Mouse (Mus musculus) embryonic facial prominence, embryonic 14.5 days (tissue): ENCODE results near the gene Gpr156. TPM values are rescaled to one million over a fixed set of nuclear protein-coding genes. Genes with fewer than 3 reads are reported as not detected.

Experiments used
- ATAC-seq: fragments of 200-750 bp; cut with Nextera tagmentation; 2 replicates; pipeline ENCODE4 v1.8.0; 2017; ENCODE audit warnings: low read depth, moderate number of reproducible peaks, moderate TSS enrichment
- DNase-seq: peaks from one replicate; pipeline ENCODE4 v3.0.0-alpha.2; 2015; ENCODE audit warnings: low spot score
- H3K27ac ChIP-seq: fragments of 300-500 bp; sonication (generic); replicated peaks from 2 replicates; pipeline ENCODE4 v1.5.1; 2014; ENCODE audit warnings: low read depth, mild to moderate bottlenecking, low read length, moderate library complexity
- H3K27me3 ChIP-seq: fragments of 300-500 bp; sonication (generic); replicated peaks from 2 replicates; pipeline ENCODE4 v1.6.1; 2014; ENCODE audit warnings: low read length; ENCODE audit not compliant: control insufficient read depth, insufficient read depth
- H3K36me3 ChIP-seq: fragments of 300-500 bp; sonication (generic); 2 replicates; pipeline ENCODE4 v1.6.1; 2014; ENCODE audit warnings: low read length, mixed read lengths; ENCODE audit not compliant: control insufficient read depth, insufficient read depth
- H3K4me1 ChIP-seq: fragments of 300-500 bp; sonication (generic); 2 replicates; pipeline ENCODE4 v1.6.1; 2014; ENCODE audit warnings: antibody characterized with exemption, low read length; ENCODE audit not compliant: control insufficient read depth, insufficient read depth
- H3K4me2 ChIP-seq: fragments of 300-500 bp; sonication (generic); 2 replicates; pipeline ENCODE4 v1.6.1; 2014; ENCODE audit warnings: low read depth, mild to moderate bottlenecking, low read length, moderate library complexity, mixed read lengths
- H3K4me3 ChIP-seq: fragments of 300-500 bp; sonication (generic); 2 replicates; pipeline ENCODE4 v1.5.1; 2014; ENCODE audit warnings: low read depth, mild to moderate bottlenecking, low read length
- H3K9ac ChIP-seq: fragments of 300-500 bp; sonication (generic); 2 replicates; pipeline ENCODE4 v1.6.1; 2014; ENCODE audit warnings: low read depth, mild to moderate bottlenecking, low read length, moderate library complexity, mixed read lengths
- H3K9me3 ChIP-seq: fragments of 300-500 bp; sonication (generic); 2 replicates; pipeline ENCODE4 v1.6.1; 2016; ENCODE audit warnings: low read length; ENCODE audit not compliant: control insufficient read depth
- WGBS: fragments of 180-500 bp; shearing (Covaris S2); extraction: QIAGEN DNeasy Blood & Tissue Kit; methylation state at CpG from one replicate; pipeline ENCODE4 v1.1.7; 2014; 5-methylcytosine and 5-hydroxymethylcytosine counted together
- polyA plus RNA-seq: library from polyadenylated mRNA; unstranded; fragments of >200 nt; fragmentation: Nextera tagmentation; extraction: Ambion mirVana; gene quantifications from 2 replicates; pipeline ENCODE4 v1.2.1, GENCODE M21; 2014

Gpr156 gene
- polyA plus RNA-seq, 1 experiment from 2014 or later: 0.77 TPM

- no peak for DNase-seq
- Histone ChIP-seq H3K9me3 (no peaks in the 10 kb centered on the region), H3K9ac (no peak overlapping the region), H3K4me3 (no peak overlapping the region), H3K27me3 (no peaks in the 10 kb centered on the region), H3K4me2 (no peak overlapping the region), H3K4me1 (peaks cover 3% of the 10 kb centered on the region; the same call in 1 of the 2 replicates), H3K36me3 (no peaks in the 10 kb centered on the region), H3K27ac (no peak overlapping the region)
- ATAC-seq: no peak
- 45% methylated on average over 11 of the region's 11 CpGs for WGBS
These were observed 15.0 kb upstream of the Gpr156 start for GRCm38 (mm10) chr16:37901318-37901717.

- peaks cover 1% of the 10 kb centered on the region; the same call in 1 of the 2 replicates for H3K9me3 ChIP-seq
- no peak for ATAC-seq
- WGBS: 100% methylated on average over 3 of the region's 3 CpGs
These were observed 9.8 kb upstream of the Gpr156 start for GRCm38 (mm10) chr16:37906456-37906855.

GRCm38 (mm10) chr16:37911086-37911485 lies 5.2 kb upstream of the Gpr156 start:
- H3K4me1 ChIP-seq: no peaks in the 10 kb centered on the region
- no peak overlapping the region for H3K9ac ChIP-seq
- ATAC-seq (no peak), DNase-seq (no peak)
- H3K36me3 ChIP-seq: no peaks in the 10 kb centered on the region
- H3K27ac ChIP-seq: no peak overlapping the region
- peaks cover 8% of the 10 kb centered on the region for H3K27me3 ChIP-seq
- no peak overlapping the region for H3K4me3 ChIP-seq
- WGBS: 80% methylated on average over 1 of the region's 1 CpGs
- H3K9me3 ChIP-seq: peaks cover 4% of the 10 kb centered on the region; the same call in 1 of the 2 replicates
- H3K4me2 ChIP-seq: no peak overlapping the region

More at GRCm38 (mm10) chr16:37906456-37906855, 9.8 kb upstream of the Gpr156 start:
- Histone ChIP-seq H3K9ac (no peak overlapping the region), H3K4me1 (no peaks in the 10 kb centered on the region), H3K36me3 (no peaks in the 10 kb centered on the region), H3K27ac (no peak overlapping the region), H3K4me3 (no peak overlapping the region), H3K4me2 (no peak overlapping the region), H3K27me3 (no peaks in the 10 kb centered on the region)
- no peak for DNase-seq

GRCm38 (mm10) chr16:37916818-37917201 lies 514 bp downstream of the Gpr156 start:
- Histone ChIP-seq H3K9ac (peak overlapping the region; percentile 67; the same call in 1 of the 2 replicates), H3K27ac (no peak overlapping the region)

GRCm38 (mm10) chr16:37919000-37919399 lies 2.7 kb downstream of the Gpr156 start:
- Histone ChIP-seq H3K4me3 (no peak overlapping the region), H3K27me3 (peaks cover 17% of the 10 kb centered on the region), H3K4me2 (no peak overlapping the region), H3K27ac (no peak overlapping the region), H3K9ac (no peak overlapping the region), H3K4me1 (0 out of 2 replicates have a peak, but pooled peaks cover 7% of the 10 kb centered on the region), H3K9me3 (no peaks in the 10 kb centered on the region), H3K36me3 (no peaks in the 10 kb centered on the region)
- 87% methylated on average over 6 of the region's 6 CpGs for WGBS
- ATAC-seq: no peak
- no peak for DNase-seq

More at GRCm38 (mm10) chr16:37916818-37917201, 514 bp downstream of the Gpr156 start:
- 0 out of 2 replicates have a peak, but pooled peaks cover 7% of the 10 kb centered on the region for H3K4me1 ChIP-seq
- H3K4me3 ChIP-seq: peak overlapping the region; percentile 57
- peaks cover 17% of the 10 kb centered on the region for H3K27me3 ChIP-seq
- H3K4me2 ChIP-seq: peak overlapping the region; percentile 98
- ATAC-seq (no peak; the same call in 1 of the 2 replicates), DNase-seq (no peak)
- 15% methylated on average over 7 of the region's 7 CpGs for WGBS
- no peaks in the 10 kb centered on the region for H3K9me3 ChIP-seq
- no peaks in the 10 kb centered on the region for H3K36me3 ChIP-seq

GRCm38 (mm10) chr16:37920842-37921409 lies 4.6 kb downstream of the Gpr156 start:
- no peak overlapping the region for H3K4me2 ChIP-seq
- ATAC-seq: no peak
- no peak overlapping the region for H3K4me3 ChIP-seq
- H3K9ac ChIP-seq: no peak overlapping the region
- no peaks in the 10 kb centered on the region for H3K9me3 ChIP-seq
- H3K36me3 ChIP-seq: no peaks in the 10 kb centered on the region
- H3K4me1 ChIP-seq: peaks cover 9% of the 10 kb centered on the region; the same call in 1 of the 2 replicates
- H3K27ac ChIP-seq: no peak overlapping the region
- DNase-seq: no peak
- peaks cover 11% of the 10 kb centered on the region; the same call in 1 of the 2 replicates for H3K27me3 ChIP-seq
- 60% methylated on average over 8 of the region's 8 CpGs for WGBS

GRCm38 (mm10) chr16:37926087-37926486 lies 9.8 kb downstream of the Gpr156 start:
- WGBS: 21% methylated on average over 7 of the region's 7 CpGs

GRCm38 (mm10) chr16:37927117-37927516 lies 10.8 kb downstream of the Gpr156 start:
- H3K9ac ChIP-seq: no peak overlapping the region
- H3K9me3 ChIP-seq: 0 out of 2 replicates have a peak, but pooled peaks cover 4% of the 10 kb centered on the region
- no peak overlapping the region for H3K4me3 ChIP-seq
- WGBS: 42% methylated on average over 4 of the region's 4 CpGs
- peaks cover 4% of the 10 kb centered on the region; the same call in 1 of the 2 replicates for H3K4me1 ChIP-seq
- ATAC-seq: peak; percentile 30; the same call in 1 of the 2 replicates
- no peak overlapping the region for H3K27ac ChIP-seq
- no peaks in the 10 kb centered on the region for H3K27me3 ChIP-seq
- H3K4me2 ChIP-seq: no peak overlapping the region
- no peaks in the 10 kb centered on the region for H3K36me3 ChIP-seq
- DNase-seq: no peak

More at GRCm38 (mm10) chr16:37926087-37926486, 9.8 kb downstream of the Gpr156 start:
- no peak overlapping the region for H3K27ac ChIP-seq
- H3K9ac ChIP-seq: no peak overlapping the region
- no peaks in the 10 kb centered on the region for H3K9me3 ChIP-seq
- ATAC-seq (no peak; the same call in 1 of the 2 replicates), DNase-seq (no peak)
- peaks cover 4% of the 10 kb centered on the region; the same call in 1 of the 2 replicates for H3K4me1 ChIP-seq
- no peaks in the 10 kb centered on the region for H3K36me3 ChIP-seq
- H3K27me3 ChIP-seq: no peaks in the 10 kb centered on the region
- H3K4me3 ChIP-seq: no peak overlapping the region
- no peak overlapping the region for H3K4me2 ChIP-seq
